Mouse (Mus musculus): ENCODE data around the gene Rfng. TPM values are rescaled to one million over a fixed set of nuclear protein-coding genes. Genes with fewer than 3 reads are reported as not detected.
A peak's percentile ranks its signal among the peaks of the same experiment; 100 is the strongest.

Rfng gene
- polyA plus RNA-seq, 2 experiments, result 39.0 to 61.0 TPM

GRCm38 (mm10) chr11:120798244-120798643, 14.2 kb upstream of the Rfng start:
- Histone ChIP-seq H3K36me3 (ENCODE audit: control insufficient read depth, insufficient read depth, low read length) (peaks cover 13% of the 10 kb centered on the region), H3K4me3 (replicated peaks; ENCODE audit: low read length) (no peak overlapping the region), H3K27me3 (ENCODE audit: control insufficient read depth, insufficient read depth, low read length) (no peaks in the 10 kb centered on the region), H3K4me2 (replicated peaks; ENCODE audit: low read depth, low read length, severe bottlenecking) (no peak overlapping the region), H3K9ac (ENCODE audit: low read depth, low read length, severe bottlenecking) (no peak overlapping the region), H3K27ac (replicated peaks; ENCODE audit: low read depth, low read length) (no peak overlapping the region), H3K4me1 (ENCODE audit: control insufficient read depth, insufficient read depth, low read length) (peaks cover 13% of the 10 kb centered on the region), H3K9me3 (ENCODE audit: control insufficient read depth, low read length) (no peaks in the 10 kb centered on the region)
- no peak for DNase-seq (ENCODE audit: low spot score)
- ATAC-seq (ENCODE audit: low FRiP score, low read depth), result no peak
- TF ChIP-seq POLR2A (IDR thresholded peaks at IDR 0.05; ENCODE audit: borderline replicate concordance, extremely low read depth, insufficient read depth, insufficient read length), result no peak
- WGBS, result 87% methylated on average over 3 of the region's 3 CpGs

GRCm38 (mm10) chr11:120796614-120796946, 12.6 kb upstream of the Rfng start:
- Histone ChIP-seq H3K27ac (replicated peaks; ENCODE audit: low read depth, low read length) (peak overlapping the region; percentile 63), H3K27me3 (ENCODE audit: control insufficient read depth, insufficient read depth, low read length) (no peaks in the 10 kb centered on the region), H3K4me1 (ENCODE audit: control insufficient read depth, insufficient read depth, low read length) (peaks cover 13% of the 10 kb centered on the region), H3K4me3 (replicated peaks; ENCODE audit: low read length) (peak overlapping the region; percentile 99), H3K9me3 (ENCODE audit: control insufficient read depth, low read length) (no peaks in the 10 kb centered on the region), H3K9ac (ENCODE audit: low read depth, low read length, severe bottlenecking) (peak overlapping the region; percentile 94), H3K4me2 (replicated peaks; ENCODE audit: low read depth, low read length, severe bottlenecking) (peak overlapping the region; percentile 93), H3K36me3 (ENCODE audit: control insufficient read depth, insufficient read depth, low read length) (peaks cover 30% of the 10 kb centered on the region)
- DNase-seq (ENCODE audit: low spot score), result no peak
- WGBS, result 33% methylated on average over 8 of the region's 8 CpGs
- TF ChIP-seq POLR2A (IDR thresholded peaks at IDR 0.05; ENCODE audit: borderline replicate concordance, extremely low read depth, insufficient read depth, insufficient read length), result no peak
- peak; percentile 10; the same call in 1 of the 2 replicates for ATAC-seq (ENCODE audit: low FRiP score, low read depth)

GRCm38 (mm10) chr11:120795756-120796613, 12.0 kb upstream of the Rfng start, which contains the start of gene Dus1l:
Dus1l (minus strand) TSS chr11:120796403.
- 2% methylated on average over 59 of the region's 59 CpGs for WGBS
- peak within 1 kb of the TSS; percentile 93 for H3K4me2 ChIP-seq (replicated peaks; ENCODE audit: low read depth, low read length, severe bottlenecking)
- peak within 1 kb of the TSS; percentile 94 for H3K9ac ChIP-seq (ENCODE audit: low read depth, low read length, severe bottlenecking)
- ATAC-seq (ENCODE audit: low FRiP score, low read depth) (peak; percentile 89), DNase-seq (ENCODE audit: low spot score) (peak; percentile 95)
- H3K36me3 ChIP-seq (ENCODE audit: control insufficient read depth, insufficient read depth, low read length), result peaks cover 36% of the 10 kb centered on the region
- H3K4me1 ChIP-seq (ENCODE audit: control insufficient read depth, insufficient read depth, low read length), result peaks cover 13% of the 10 kb centered on the region
- peak; percentile 80; the same call in 1 of the 2 replicates for TF ChIP-seq POLR2A (IDR thresholded peaks at IDR 0.05; ENCODE audit: borderline replicate concordance, extremely low read depth, insufficient read depth, insufficient read length)
- no peaks in the 10 kb centered on the region for H3K9me3 ChIP-seq (ENCODE audit: control insufficient read depth, low read length)
- peak within 1 kb of the TSS; percentile 99 for H3K4me3 ChIP-seq (replicated peaks; ENCODE audit: low read length)
- peak within 1 kb of the TSS; percentile 63 for H3K27ac ChIP-seq (replicated peaks; ENCODE audit: low read depth, low read length)
- no peaks in the 10 kb centered on the region for H3K27me3 ChIP-seq (ENCODE audit: control insufficient read depth, insufficient read depth, low read length)

- peaks cover 9% of the 10 kb centered on the region for H3K4me1 ChIP-seq (ENCODE audit: control insufficient read depth, insufficient read depth, low read length)
- H3K4me2 ChIP-seq (replicated peaks; ENCODE audit: low read depth, low read length, severe bottlenecking), result no peak overlapping the region
- TF ChIP-seq POLR2A (IDR thresholded peaks at IDR 0.05; ENCODE audit: borderline replicate concordance, extremely low read depth, insufficient read depth, insufficient read length), result no peak
- no peak overlapping the region for H3K4me3 ChIP-seq (replicated peaks; ENCODE audit: low read length)
- H3K27me3 ChIP-seq (ENCODE audit: control insufficient read depth, insufficient read depth, low read length), result no peaks in the 10 kb centered on the region
- DNase-seq (ENCODE audit: low spot score), result no peak
- peaks cover 64% of the 10 kb centered on the region for H3K36me3 ChIP-seq (ENCODE audit: control insufficient read depth, insufficient read depth, low read length)
- no peaks in the 10 kb centered on the region for H3K9me3 ChIP-seq (ENCODE audit: control insufficient read depth, low read length)
- H3K27ac ChIP-seq (replicated peaks; ENCODE audit: low read depth, low read length), result no peak overlapping the region
- H3K9ac ChIP-seq (ENCODE audit: low read depth, low read length, severe bottlenecking), result no peak overlapping the region
- WGBS, result 93% methylated on average over 9 of the region's 9 CpGs
- no peak for ATAC-seq (ENCODE audit: low FRiP score, low read depth)
These were observed 8.6 kb upstream of the Rfng start for GRCm38 (mm10) chr11:120792652-120793051.

DNA sequence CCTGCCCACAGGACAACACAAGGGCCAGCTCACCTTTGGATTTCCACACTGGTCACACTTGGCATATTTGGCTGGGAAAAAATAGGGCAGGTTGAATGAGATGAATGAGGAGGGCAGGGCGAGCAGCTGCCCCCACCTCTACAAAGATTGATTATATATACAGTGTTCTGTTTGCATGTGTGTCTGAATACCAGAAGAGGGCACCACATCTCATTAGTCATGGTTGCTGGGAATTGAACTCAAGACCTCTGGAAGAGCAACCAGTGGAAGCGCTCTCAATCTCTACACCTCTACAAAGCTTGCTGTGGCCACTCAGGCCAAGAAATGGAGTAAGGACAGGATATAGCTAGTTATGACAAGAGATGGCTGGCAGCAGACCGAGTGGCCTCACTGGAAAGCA, 5.8 kb upstream of the Rfng start:
- Histone ChIP-seq H3K9ac (ENCODE audit: low read depth, low read length, severe bottlenecking) (no peak overlapping the region), H3K4me1 (ENCODE audit: control insufficient read depth, insufficient read depth, low read length) (peaks cover 6% of the 10 kb centered on the region; the same call in 1 of the 2 replicates), H3K27ac (replicated peaks; ENCODE audit: low read depth, low read length) (no peak overlapping the region), H3K4me3 (replicated peaks; ENCODE audit: low read length) (no peak overlapping the region), H3K36me3 (ENCODE audit: control insufficient read depth, insufficient read depth, low read length) (peaks cover 84% of the 10 kb centered on the region), H3K4me2 (replicated peaks; ENCODE audit: low read depth, low read length, severe bottlenecking) (no peak overlapping the region), H3K9me3 (ENCODE audit: control insufficient read depth, low read length) (no peaks in the 10 kb centered on the region), H3K27me3 (ENCODE audit: control insufficient read depth, insufficient read depth, low read length) (no peaks in the 10 kb centered on the region)
- DNase-seq (ENCODE audit: low spot score) (no peak), ATAC-seq (ENCODE audit: low FRiP score, low read depth) (no peak)
- no peak for TF ChIP-seq POLR2A (IDR thresholded peaks at IDR 0.05; ENCODE audit: borderline replicate concordance, extremely low read depth, insufficient read depth, insufficient read length)
- 83% methylated on average over 3 of the region's 3 CpGs for WGBS
